Mouse (Mus musculus) erythroblast, embryonic 14.5 days (primary cell): ENCODE results near the gene Dydc1.

Experiments used
- GATA1 ChIP-seq: IDR thresholded peaks from 2 replicates; pipeline ENCODE4 v1.6.1; 2012; ENCODE audit warnings: low read length, inconsistent platforms, mixed read lengths
- TAL1 ChIP-seq: IDR thresholded peaks from 3 replicates; pipeline ENCODE4 v1.6.1; 2012; ENCODE audit warnings: low read length, inconsistent platforms, mixed read lengths

- TF ChIP-seq GATA1, result no peak
- TF ChIP-seq TAL1, result no peak
Measured at GRCm38 (mm10) chr14:41111031-41111668, 38.4 kb downstream of the Dydc1 start.
